Mouse (Mus musculus) heart, adult 2 months (tissue): ENCODE measurements at regions not wholly inside any gene's neighbourhood (a gene's known extent, or its start where the extent isn't known, plus 50 kb on each side); places are given as distances from the start of the nearest gene placed in this dataset.

ENCODE experiments used
- DNase-seq, 2 experiments: peaks; one replicate each; pipeline ENCODE4 v3.0.0; 2021
- H3K27ac ChIP-seq: fragments of 200-600 bp; 2 replicates; pipeline ENCODE4 v1.8.1; 2022
- H3K27me3 ChIP-seq: fragments of 200-500 bp; 2 replicates; pipeline ENCODE4 v1.6.1; 2012; ENCODE audit warnings: mild to moderate bottlenecking, low read length, inconsistent platforms, mixed read lengths; ENCODE audit not compliant: control insufficient read depth, insufficient read depth
- H3K36me3 ChIP-seq: fragments of 200-500 bp; 2 replicates; pipeline ENCODE4 v1.6.1; 2012; ENCODE audit warnings: low read length, inconsistent platforms; ENCODE audit not compliant: control insufficient read depth, insufficient read depth
- H3K4me1 ChIP-seq: fragments of 200-500 bp; 2 replicates; pipeline ENCODE4 v1.6.1; 2011; ENCODE audit warnings: low read length; ENCODE audit not compliant: control insufficient read depth, insufficient read depth
- H3K4me3 ChIP-seq: fragments of 200-600 bp; 2 replicates; pipeline ENCODE4 v1.8.1; 2022
- H3K79me2 ChIP-seq: fragments of 200-500 bp; replicated peaks from 2 replicates; pipeline ENCODE4 v1.6.1; 2012; ENCODE audit warnings: mild to moderate bottlenecking, inconsistent platforms, low read length, moderate library complexity, mixed read lengths; ENCODE audit not compliant: control insufficient read depth, insufficient read depth
- H3K9ac ChIP-seq: fragments of 200-500 bp; 2 replicates; pipeline ENCODE4 v1.6.1; 2012; ENCODE audit warnings: low read depth, mild to moderate bottlenecking, control low read depth, inconsistent platforms, low read length, mixed read lengths
- CTCF ChIP-seq: fragments of 200-600 bp; IDR thresholded peaks from 2 replicates; pipeline ENCODE4 v1.8.1; 2022; ENCODE audit warnings: antibody characterized with exemption, mild to moderate bottlenecking, moderate library complexity
- EP300 ChIP-seq: fragments of 200-500 bp; IDR thresholded peaks from 2 replicates; pipeline ENCODE4 v1.6.1; 2011; ENCODE audit warnings: low read depth, low read length, control low read depth; ENCODE audit not compliant: insufficient read depth
- POLR2A ChIP-seq: fragments of 200-500 bp; IDR thresholded peaks from 2 replicates; pipeline ENCODE4 v1.6.1; 2011; ENCODE audit warnings: mild to moderate bottlenecking, low read depth, low read length, control low read depth; ENCODE audit not compliant: insufficient read depth
- WGBS: fragments of 180-500 bp; shearing (Covaris S2); methylation state at CpG from one replicate; pipeline ENCODE4 v1.1.7; 2018; 5-methylcytosine and 5-hydroxymethylcytosine counted together
- intact Hi-C: fragments of 180-260 bp; cut with DNase I; formaldehyde crosslinking; loops from one replicate; pipeline ENCODE4 v1.15.1; 2025

- 24% methylated on average over 1 of the region's 1 CpGs for WGBS
- no peak overlapping the region for H3K27ac ChIP-seq
- no peaks in the 10 kb centered on the region for H3K27me3 ChIP-seq
- H3K4me1 ChIP-seq, result peaks cover 1% of the 10 kb centered on the region
- H3K79me2 ChIP-seq, result no peaks in the 10 kb centered on the region
- H3K36me3 ChIP-seq, result no peaks in the 10 kb centered on the region
- H3K4me3 ChIP-seq, result no peak overlapping the region
- TF ChIP-seq CTCF (no peak), EP300 (no peak), POLR2A (no peak)
- H3K9ac ChIP-seq, result no peak overlapping the region
- DNase-seq, result peak in 1 of 2 experiments; percentile 14
- intact Hi-C loops, result no loop called here
These were observed 237.5 kb downstream of the Osr1 start for GRCm38 (mm10) chr12:9807406-9807805.

GRCm38 (mm10) chr12:9833273-9833672, 263.4 kb downstream of the Osr1 start:
- intact Hi-C loops, result no loop called here
- WGBS, result 58% methylated on average over 3 of the region's 3 CpGs

GRCm38 (mm10) chr12:9839198-9839845, 269.4 kb downstream of the Osr1 start:
- no peak for DNase-seq

More at GRCm38 (mm10) chr12:9833273-9833672, 263.4 kb downstream of the Osr1 start:
- Histone ChIP-seq H3K27me3 (no peaks in the 10 kb centered on the region), H3K4me3 (no peak overlapping the region), H3K27ac (no peak overlapping the region), H3K9ac (no peak overlapping the region), H3K4me1 (no peaks in the 10 kb centered on the region), H3K79me2 (no peaks in the 10 kb centered on the region), H3K36me3 (no peaks in the 10 kb centered on the region)
- no peak for DNase-seq
- no peak for TF ChIP-seq EP300
- 0 out of 2 replicates have a peak, but pooled peaks have one; percentile 4 for TF ChIP-seq CTCF

GRCm38 (mm10) chr12:9839949-9840348, 270.0 kb downstream of the Osr1 start:
- DNase-seq, result no peak
- Histone ChIP-seq H3K4me1 (no peaks in the 10 kb centered on the region), H3K4me3 (no peak overlapping the region), H3K36me3 (no peaks in the 10 kb centered on the region), H3K27me3 (no peaks in the 10 kb centered on the region), H3K27ac (no peak overlapping the region), H3K79me2 (no peaks in the 10 kb centered on the region), H3K9ac (no peak overlapping the region)
- no peak for TF ChIP-seq POLR2A
- no peak for TF ChIP-seq CTCF
- TF ChIP-seq EP300, result no peak
- WGBS, result 65% methylated on average over 2 of the region's 2 CpGs
- intact Hi-C loops, result no loop called here

More at GRCm38 (mm10) chr12:9839198-9839845, 269.4 kb downstream of the Osr1 start:
- H3K36me3 ChIP-seq, result no peaks in the 10 kb centered on the region
- no peak overlapping the region for H3K4me3 ChIP-seq
- intact Hi-C loops, result no loop called here
- H3K27ac ChIP-seq, result no peak overlapping the region
- H3K4me1 ChIP-seq, result no peaks in the 10 kb centered on the region
- no peak for TF ChIP-seq CTCF
- TF ChIP-seq POLR2A, result no peak
- no peak for TF ChIP-seq EP300
- H3K9ac ChIP-seq, result no peak overlapping the region
- no peaks in the 10 kb centered on the region for H3K79me2 ChIP-seq
- no peaks in the 10 kb centered on the region for H3K27me3 ChIP-seq
- WGBS, result 65% methylated on average over 5 of the region's 5 CpGs

- no peak for DNase-seq
- intact Hi-C loops, result no loop called here
- H3K79me2 ChIP-seq, result no peaks in the 10 kb centered on the region
- 73% methylated on average over 2 of the region's 2 CpGs for WGBS
- no peak overlapping the region for H3K9ac ChIP-seq
- no peaks in the 10 kb centered on the region for H3K27me3 ChIP-seq
- no peaks in the 10 kb centered on the region for H3K36me3 ChIP-seq
- no peak overlapping the region for H3K4me3 ChIP-seq
- no peaks in the 10 kb centered on the region for H3K4me1 ChIP-seq
- TF ChIP-seq POLR2A (no peak), EP300 (no peak), CTCF (no peak)
- H3K27ac ChIP-seq, result no peak overlapping the region
These were observed 277.1 kb downstream of the Osr1 start for GRCm38 (mm10) chr12:9847034-9847433.

GRCm38 (mm10) chr12:9847465-9848205, 277.7 kb downstream of the Osr1 start:
- H3K4me1 ChIP-seq, result no peaks in the 10 kb centered on the region
- WGBS, result 73% methylated on average over 7 of the region's 7 CpGs
- H3K27me3 ChIP-seq, result no peaks in the 10 kb centered on the region
- no peak overlapping the region for H3K9ac ChIP-seq
- H3K79me2 ChIP-seq, result no peaks in the 10 kb centered on the region
- TF ChIP-seq POLR2A, result no peak
- TF ChIP-seq CTCF, result no peak
- TF ChIP-seq EP300, result no peak
- no peaks in the 10 kb centered on the region for H3K36me3 ChIP-seq
- H3K27ac ChIP-seq, result no peak overlapping the region
- DNase-seq, result no peak
- intact Hi-C loops, result no loop called here
- no peak overlapping the region for H3K4me3 ChIP-seq
